Mouse (Mus musculus) mesoderm, embryonic 11.5 days (tissue): ENCODE data around the gene Ccnd1.
A peak's percentile ranks its signal among the peaks of the same experiment; 100 is the strongest.

Experiments
- DNase-seq: peaks from one replicate; pipeline ENCODE4 v3.0.0-alpha.2; 2012; ENCODE audit warnings: low read depth, low spot score

Gene Ccnd1

GRCm38 (mm10) chr7:144939344-144940002 lies at the start of gene Ccnd1:
Gene Ccnd1 (minus strand): TSS chr7:144939925.
- DNase-seq, result peak; percentile 91

- no peak for DNase-seq
Measured at GRCm38 (mm10) chr7:144988856-144989255, 49.1 kb upstream of the Ccnd1 start.

- no peak for DNase-seq
Measured at GRCm38 (mm10) chr7:144985100-144985499, 45.4 kb upstream of the Ccnd1 start.

GRCm38 (mm10) chr7:144982358-144983110 lies 42.8 kb upstream of the Ccnd1 start:
- DNase-seq, result no peak

GRCm38 (mm10) chr7:144981426-144982079 lies 41.8 kb upstream of the Ccnd1 start:
- DNase-seq, result no peak

GRCm38 (mm10) chr7:144979814-144980213 lies 40.1 kb upstream of the Ccnd1 start:
- DNase-seq, result no peak

- no peak for DNase-seq
Measured at GRCm38 (mm10) chr7:144977121-144977520, 37.4 kb upstream of the Ccnd1 start.

- no peak for DNase-seq
Measured at GRCm38 (mm10) chr7:144973461-144973860, 33.7 kb upstream of the Ccnd1 start.

- no peak for DNase-seq
Measured at GRCm38 (mm10) chr7:144971769-144972168, 32.0 kb upstream of the Ccnd1 start.

- DNase-seq, result no peak
Measured at GRCm38 (mm10) chr7:144970997-144971768, 31.5 kb upstream of the Ccnd1 start.

- no peak for DNase-seq
Measured at GRCm38 (mm10) chr7:144965893-144966292, 26.2 kb upstream of the Ccnd1 start.

GRCm38 (mm10) chr7:144964316-144964715 lies 24.6 kb upstream of the Ccnd1 start:
- DNase-seq, result no peak

GRCm38 (mm10) chr7:144963911-144964310 lies 24.2 kb upstream of the Ccnd1 start:
- no peak for DNase-seq

GRCm38 (mm10) chr7:144958509-144959395 lies 19.0 kb upstream of the Ccnd1 start:
- no peak for DNase-seq

- DNase-seq, result peak; percentile 92
Measured at GRCm38 (mm10) chr7:144943254-144943653, 3.5 kb upstream of the Ccnd1 start.

GRCm38 (mm10) chr7:144942744-144943135 lies 3.0 kb upstream of the Ccnd1 start:
- DNase-seq, result peak; percentile 58

- DNase-seq, result peak; percentile 58
Measured at GRCm38 (mm10) chr7:144942071-144942743, 2.5 kb upstream of the Ccnd1 start.

- DNase-seq, result peak; percentile 96
Measured at GRCm38 (mm10) chr7:144941242-144941831, 1.6 kb upstream of the Ccnd1 start.

- DNase-seq, result no peak
Measured at GRCm38 (mm10) chr7:144940585-144940984, 860 bp upstream of the Ccnd1 start.
